Mouse (Mus musculus): ENCODE results near the gene Fam129c.
A peak's percentile ranks its signal among the peaks of the same experiment; 100 is the strongest.

Fam129c gene

GRCm38 (mm10) chr8:71597451-71597850, at the start of gene Fam129c:
Gene Fam129c (plus strand): TSS chr8:71597648.
- peak; percentile 91 for DNase-seq (ENCODE audit: low read depth, low spot score)

DNA sequence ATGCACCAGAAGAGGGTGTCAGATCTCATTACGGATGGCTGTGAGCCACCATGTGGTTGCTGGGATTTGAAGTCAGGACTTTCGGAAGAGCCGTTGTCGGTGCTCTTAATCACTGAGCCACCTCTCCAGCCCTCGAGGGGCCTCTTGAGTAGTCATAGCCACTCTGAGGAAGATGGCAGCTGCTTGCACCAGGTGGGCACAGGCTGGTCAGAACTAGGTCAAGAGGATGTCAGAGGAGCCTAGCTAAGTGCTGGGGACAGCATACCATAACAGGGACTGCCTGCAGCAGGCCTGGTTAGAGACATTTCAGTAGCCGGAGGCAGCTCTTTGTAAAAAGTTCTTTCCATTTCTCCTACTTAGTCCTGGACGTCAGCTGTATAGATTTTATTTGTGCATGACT, 46.7 kb upstream of the Fam129c start:
- no peak for DNase-seq (ENCODE audit: low read depth, low spot score)

DNA sequence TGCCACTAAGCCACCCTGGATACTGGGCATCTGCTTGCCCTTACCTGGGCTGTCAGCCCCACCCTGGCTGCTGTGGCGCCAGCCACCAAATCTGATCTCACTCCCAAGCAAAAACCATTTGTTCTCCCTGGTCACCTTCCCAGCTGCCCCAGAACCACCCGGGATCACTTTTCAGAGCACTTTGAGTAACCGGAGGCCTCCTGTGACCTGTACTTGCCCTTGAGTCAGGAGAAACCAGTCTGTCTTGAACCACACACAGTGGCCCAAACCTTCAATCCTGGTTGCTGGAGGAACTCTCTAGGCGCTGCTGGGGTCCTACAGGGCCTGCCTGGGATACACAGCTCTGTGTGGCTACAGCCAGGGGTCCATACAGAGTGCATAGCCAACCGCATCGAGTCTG, 44.7 kb upstream of the Fam129c start:
- DNase-seq (ENCODE audit: low read depth, low spot score): no peak

DNA sequence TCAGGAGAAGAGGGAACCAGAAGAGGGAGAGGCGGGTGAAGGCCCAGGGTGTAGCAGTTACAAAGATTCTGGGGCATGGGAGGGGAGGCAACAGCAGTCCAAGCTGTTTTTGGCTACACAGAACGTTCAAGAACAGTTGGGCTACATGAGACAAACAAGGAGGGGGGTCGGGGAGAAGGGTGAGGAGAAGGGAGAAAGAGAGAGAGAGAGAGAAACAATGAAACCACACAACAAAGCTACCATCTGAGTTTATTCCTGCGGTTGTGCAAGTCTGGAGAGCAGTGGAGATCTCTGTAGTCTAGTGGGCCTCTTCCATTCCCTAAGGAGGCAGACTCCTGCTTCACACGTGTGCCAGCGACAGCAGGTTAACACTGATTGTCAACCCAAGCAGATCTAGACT, 43.4 kb upstream of the Fam129c start:
- no peak for DNase-seq (ENCODE audit: low read depth, low spot score)

- DNase-seq (ENCODE audit: low read depth, low spot score): no peak
These were observed 42.8 kb upstream of the Fam129c start for GRCm38 (mm10) chr8:71554644-71555043.

DNA sequence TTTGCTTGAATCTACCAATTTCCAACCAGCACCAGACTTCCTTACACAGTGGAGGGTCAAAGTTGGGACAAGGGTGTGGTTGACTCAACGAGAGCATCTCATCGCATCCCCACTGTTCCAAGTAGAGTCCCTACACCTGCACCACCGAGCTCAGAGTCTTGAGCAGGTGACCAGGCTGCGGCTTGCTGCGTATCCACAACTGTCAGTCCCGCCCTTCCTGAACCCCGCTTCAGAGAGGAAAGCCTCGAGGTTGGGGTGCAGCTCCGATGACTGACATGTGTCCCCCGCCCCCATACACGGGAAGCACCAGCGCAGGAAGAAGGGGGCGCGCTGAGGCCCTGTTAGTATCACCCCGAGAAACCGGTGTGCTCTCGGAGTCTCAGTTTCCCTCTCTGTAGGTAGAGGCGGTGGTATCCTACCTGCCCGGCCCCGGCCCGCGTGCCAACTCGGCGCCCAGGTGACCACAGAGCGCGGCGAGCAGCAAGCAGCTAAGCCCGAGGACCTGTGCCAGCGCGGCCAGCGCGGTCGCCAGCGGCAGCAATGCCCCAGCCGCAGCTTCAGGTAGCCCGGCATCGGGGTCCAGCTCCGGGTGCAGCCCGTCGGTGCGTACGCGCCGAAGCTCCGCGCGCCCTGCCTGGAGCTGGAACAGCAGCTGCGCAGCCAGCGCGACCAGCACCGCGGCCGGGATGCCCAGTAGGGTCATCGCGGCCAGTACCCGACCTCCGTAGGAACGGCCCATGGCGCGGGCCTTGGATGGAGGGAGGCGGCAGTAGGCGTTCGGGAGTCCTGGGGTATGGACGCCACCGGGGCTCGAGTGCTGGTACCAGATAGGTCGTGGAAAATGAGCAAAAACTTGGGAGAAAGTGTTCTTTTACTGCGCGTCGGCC, 39.1 kb upstream of the Fam129c start, which contains the start of gene Tmem221:
TSS of gene Tmem221 (minus strand) at position 801 of the 887 bp plus-strand sequence.
- no peak for DNase-seq (ENCODE audit: low read depth, low spot score)

- peak; percentile 90 for DNase-seq (ENCODE audit: low read depth, low spot score)
These were observed 38.3 kb upstream of the Fam129c start for GRCm38 (mm10) chr8:71558958-71559690.

GRCm38 (mm10) chr8:71560071-71560470, 37.4 kb upstream of the Fam129c start:
- no peak for DNase-seq (ENCODE audit: low read depth, low spot score)

DNA sequence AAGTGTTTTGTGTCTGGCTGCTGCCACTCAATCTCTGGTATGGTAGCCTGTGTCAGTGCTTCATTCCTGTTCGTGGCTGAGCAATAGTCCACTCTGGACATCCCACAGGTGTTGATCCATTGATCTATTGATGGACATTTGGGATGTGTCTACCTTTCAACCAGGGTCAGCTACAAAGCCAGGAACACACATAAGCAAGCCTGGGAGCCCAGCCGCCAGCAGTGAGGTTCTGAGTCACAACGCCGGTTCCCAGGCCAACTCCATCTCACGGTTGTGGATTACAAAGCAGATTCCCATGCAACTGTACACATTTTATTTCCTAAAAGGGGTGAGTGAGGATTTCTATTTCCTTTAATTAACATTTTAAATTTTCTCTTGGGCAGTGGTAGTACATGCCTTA, 36.7 kb upstream of the Fam129c start:
- DNase-seq (ENCODE audit: low read depth, low spot score): no peak

DNA sequence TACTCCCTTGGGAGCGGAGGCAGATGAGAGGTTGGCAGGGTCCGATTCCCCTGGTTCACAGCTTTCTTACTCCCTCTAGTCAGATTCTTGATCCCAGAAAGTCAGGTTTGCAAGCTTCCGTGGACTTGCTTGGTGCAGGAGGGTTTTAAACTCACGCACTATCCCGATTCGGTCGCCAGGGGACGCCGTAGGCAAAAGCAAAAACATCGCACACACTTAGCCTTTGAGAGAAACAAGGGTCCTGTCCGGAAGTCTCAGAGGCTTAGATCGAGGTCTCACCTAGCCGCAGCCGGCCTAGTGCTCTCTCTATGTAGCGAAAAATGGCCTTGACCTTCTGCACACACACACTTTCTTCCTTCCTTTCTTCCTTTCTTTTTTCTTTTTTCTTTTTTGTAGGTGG, 36.0 kb upstream of the Fam129c start:
- peak; percentile 80 for DNase-seq (ENCODE audit: low read depth, low spot score)

DNA sequence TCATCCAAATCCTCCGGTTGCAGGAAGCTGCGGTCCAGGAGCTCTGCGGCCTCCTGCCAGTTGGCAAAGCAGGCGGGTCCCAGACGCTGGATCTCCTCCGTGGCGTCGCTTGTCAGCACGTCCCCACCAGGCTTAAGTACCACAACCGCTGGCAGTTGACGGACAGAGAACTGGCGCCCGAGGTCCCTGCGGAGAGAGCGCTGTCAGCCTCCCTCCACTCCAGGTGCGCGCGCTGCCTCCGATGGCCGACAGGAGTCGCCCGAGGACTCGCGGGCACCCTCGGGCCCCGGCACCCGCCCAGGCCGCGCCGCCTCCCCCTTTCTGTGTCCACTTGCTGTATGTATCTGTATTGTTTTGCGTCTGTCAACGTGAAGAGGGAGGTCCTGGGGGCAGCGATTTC, 34.7 kb upstream of the Fam129c start:
- peak; percentile 75 for DNase-seq (ENCODE audit: low read depth, low spot score)

GRCm38 (mm10) chr8:71563992-71564391, 33.5 kb upstream of the Fam129c start:
- DNase-seq (ENCODE audit: low read depth, low spot score): no peak

GRCm38 (mm10) chr8:71566501-71566900, 30.9 kb upstream of the Fam129c start, which contains the start of gene Nxnl1:
Gene Nxnl1 (minus strand): TSS chr8:71566601.
- DNase-seq (ENCODE audit: low read depth, low spot score): no peak

DNA sequence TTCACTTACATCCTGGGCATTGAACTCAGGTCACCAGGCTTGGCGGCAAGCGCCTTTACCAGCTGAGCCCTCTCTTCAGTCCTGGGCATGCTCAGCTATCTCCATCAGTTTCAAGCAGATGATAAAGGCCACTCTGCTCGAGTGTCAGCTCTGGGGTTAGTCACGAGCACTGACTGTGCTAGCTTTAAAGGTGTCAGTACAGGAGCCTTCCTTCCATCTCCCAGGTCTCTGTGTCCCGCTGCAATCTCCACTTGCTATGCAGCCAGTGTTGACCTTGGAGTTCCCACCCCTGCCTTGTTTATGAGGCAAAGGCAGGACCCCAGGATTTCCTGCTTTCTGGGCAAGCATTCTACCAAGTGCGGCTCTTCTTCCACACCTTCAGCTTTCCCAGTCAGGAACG, 29.9 kb upstream of the Fam129c start:
- no peak for DNase-seq (ENCODE audit: low read depth, low spot score)

GRCm38 (mm10) chr8:71568387-71568937, 29.0 kb upstream of the Fam129c start, which contains the start of gene Slc27a1:
Gene Slc27a1 (plus strand): TSS chr8:71568882.
- no peak for DNase-seq (ENCODE audit: low read depth, low spot score)

- DNase-seq (ENCODE audit: low read depth, low spot score): no peak
These were observed 28.5 kb upstream of the Fam129c start for GRCm38 (mm10) chr8:71568941-71569340.

- peak; percentile 97 for DNase-seq (ENCODE audit: low read depth, low spot score)
These were observed 27.8 kb upstream of the Fam129c start for GRCm38 (mm10) chr8:71569366-71570290.

DNA sequence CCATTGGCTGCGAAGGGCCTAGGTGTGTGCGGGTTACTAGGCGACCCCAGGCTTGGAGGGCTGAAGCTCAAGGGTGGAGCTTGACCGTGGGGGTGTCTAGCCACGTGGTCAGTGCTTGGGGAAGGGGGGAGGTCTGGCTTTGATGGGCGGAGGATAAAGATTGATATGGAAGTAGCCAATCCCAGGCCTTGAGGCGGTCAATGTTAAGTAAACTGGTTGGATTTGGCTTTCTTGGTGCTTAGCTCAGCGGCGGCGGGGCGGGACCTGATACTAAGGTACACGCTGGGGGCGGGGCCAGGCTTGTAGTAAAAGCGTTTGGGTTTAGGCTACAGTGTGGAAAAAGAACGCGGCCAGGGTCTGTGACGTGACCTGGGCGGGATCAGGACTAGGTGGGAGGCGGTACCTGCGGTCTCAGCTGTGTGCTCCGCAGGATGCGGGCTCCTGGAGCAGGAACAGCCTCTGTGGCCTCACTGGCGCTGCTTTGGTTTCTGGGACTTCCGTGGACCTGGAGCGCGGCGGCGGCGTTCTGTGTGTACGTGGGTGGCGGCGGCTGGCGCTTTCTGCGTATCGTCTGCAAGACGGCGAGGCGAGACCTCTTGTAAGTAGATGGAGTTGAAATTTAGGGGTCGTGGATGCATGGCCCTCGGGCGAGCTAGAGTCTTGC, 27.0 kb upstream of the Fam129c start:
- peak; percentile 98 for DNase-seq (ENCODE audit: low read depth, low spot score)

DNA sequence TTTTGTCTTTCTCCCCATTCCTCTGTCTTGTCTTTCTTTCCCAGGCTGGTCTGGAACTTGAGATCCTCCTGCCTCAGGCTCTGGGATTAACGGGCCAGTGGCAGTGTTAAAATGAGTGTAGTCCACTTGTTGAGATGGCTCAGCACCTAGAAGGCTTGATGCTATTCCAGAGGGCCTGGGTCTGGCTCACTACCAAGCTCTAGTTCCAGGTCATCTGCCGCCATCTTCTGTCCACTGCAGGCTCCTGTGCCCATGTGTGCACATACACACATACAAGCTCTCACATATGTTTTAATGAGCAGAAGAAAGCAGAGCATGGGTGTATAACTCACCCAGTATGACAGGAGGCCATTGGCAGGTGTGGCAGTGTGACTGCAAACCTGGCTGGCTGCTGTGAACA, 25.4 kb upstream of the Fam129c start:
- DNase-seq (ENCODE audit: low read depth, low spot score): no peak

DNA sequence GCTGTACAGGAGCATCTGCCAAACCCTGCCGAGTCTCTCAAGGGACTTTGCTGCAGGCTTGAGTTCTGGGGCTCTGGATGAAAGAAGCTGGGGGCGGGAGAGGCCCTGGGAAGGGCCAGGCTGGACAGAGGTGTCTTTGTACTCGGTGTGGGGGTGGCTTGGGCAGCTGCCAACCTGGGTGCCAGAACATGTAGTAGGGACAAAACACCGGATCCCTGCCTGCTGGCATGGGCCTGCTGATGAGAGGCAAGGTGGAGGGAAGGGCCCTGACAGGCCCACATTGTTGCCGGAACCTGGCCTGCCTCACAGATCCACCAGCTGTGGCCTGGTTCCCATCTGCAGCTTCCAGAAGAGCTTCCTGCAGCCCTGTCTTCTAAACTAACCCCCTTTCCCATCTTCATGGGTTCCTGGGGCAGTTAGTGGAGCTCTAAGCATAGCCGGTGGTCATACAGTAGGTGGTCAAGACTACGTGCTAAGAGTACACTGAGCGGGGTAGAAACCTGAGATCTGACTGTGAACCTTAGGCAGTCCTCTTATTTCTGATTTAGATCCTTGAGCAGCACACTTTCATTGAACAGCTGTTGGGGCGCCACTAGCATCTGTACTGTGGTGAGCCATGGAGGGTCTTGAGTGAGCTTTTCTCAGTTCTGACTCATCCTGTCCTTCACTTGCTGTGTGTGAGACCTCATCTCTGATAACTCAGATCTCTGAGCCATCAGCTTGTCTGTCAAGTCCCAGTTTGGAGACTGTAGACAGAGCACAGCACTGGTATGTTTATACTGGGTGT, 24.4 kb upstream of the Fam129c start:
- no peak for DNase-seq (ENCODE audit: low read depth, low spot score)
